Mouse (Mus musculus) urinary bladder, postnatal 10 days (tissue): ENCODE measurements around the gene Hist1h3e.
"Not testable (repeated sequence)": the region's sequence is repeated elsewhere in the genome, so short reads cannot be mapped to it uniquely, and the experiment has no call there.

ENCODE experiments used
- DNase-seq: peaks from one replicate; pipeline ENCODE4 v3.0.0; 2022; ENCODE audit warnings: low spot score

Hist1h3e gene

DNA sequence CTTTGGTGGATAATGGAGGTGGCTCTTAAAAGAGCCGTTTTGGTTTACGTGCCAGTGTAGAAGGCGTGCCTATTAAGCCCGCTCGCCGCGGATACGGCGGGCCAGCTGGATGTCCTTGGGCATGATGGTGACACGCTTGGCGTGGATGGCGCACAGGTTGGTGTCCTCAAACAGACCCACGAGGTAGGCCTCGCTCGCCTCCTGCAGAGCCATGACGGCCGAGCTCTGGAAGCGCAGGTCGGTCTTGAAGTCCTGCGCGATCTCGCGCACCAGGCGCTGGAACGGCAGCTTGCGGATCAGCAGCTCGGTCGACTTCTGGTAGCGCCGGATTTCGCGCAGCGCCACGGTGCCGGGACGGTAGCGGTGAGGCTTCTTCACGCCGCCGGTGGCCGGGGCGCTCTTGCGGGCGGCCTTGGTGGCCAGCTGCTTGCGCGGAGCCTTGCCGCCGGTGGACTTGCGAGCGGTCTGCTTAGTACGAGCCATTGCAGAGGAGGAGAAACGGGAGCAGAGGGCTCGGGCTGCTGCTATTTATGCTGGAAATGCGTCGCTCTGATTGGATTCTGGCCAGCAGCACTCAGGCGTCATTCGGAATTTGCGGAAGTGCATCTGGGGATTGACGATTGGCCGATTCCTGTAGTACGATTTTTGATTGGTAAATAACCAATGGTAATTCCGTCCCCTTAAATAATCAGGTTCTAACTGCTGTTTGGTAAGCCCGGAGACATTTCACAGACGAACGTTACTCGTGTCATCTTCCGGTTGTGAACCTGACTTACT is at the start of gene Hist1h3e:
Gene Hist1h3e, minus strand, starts transcription at position 487 of the 777 bp plus-strand sequence.
- peak; percentile 64 for DNase-seq

DNA sequence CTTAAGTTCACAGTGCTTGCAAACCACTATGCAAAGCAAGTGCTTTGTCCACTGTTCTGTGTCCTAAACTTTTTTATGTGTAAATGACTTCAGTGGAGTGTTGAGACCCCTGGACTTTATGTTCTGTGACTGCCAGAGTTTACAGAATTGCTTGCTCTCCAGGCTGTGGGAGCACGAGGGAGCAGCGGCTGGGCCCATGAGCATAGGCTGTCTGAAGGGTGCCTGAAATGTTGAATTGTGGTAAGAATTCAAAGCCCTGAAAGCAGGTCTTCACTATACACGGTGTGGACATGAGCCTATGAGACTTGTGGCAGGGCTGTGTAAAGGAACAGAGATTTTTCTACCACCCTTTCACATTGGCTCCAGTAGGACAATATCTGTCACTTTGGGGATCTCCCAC is 49.5 kb upstream of the Hist1h3e start:
- DNase-seq = no peak

DNA sequence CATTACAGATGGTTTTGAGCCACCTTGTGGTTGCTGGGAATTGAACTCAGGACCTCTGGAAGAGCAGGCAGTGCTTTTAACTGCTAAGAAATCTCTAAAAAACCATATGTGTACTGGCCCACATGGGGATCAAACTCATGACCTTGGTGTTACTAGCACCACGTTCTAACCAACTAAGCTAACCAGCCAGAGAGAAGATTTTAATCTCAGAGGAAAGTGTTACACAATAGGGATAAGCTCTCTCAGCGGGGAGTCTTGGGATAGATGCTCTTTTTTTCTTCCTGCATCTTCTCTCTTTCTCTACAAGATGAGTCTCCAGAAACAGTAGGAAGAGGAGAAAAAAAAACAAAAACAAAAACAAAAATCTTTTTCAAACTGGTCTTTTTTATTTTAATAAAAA is 48.2 kb upstream of the Hist1h3e start:
- no peak for DNase-seq

DNA sequence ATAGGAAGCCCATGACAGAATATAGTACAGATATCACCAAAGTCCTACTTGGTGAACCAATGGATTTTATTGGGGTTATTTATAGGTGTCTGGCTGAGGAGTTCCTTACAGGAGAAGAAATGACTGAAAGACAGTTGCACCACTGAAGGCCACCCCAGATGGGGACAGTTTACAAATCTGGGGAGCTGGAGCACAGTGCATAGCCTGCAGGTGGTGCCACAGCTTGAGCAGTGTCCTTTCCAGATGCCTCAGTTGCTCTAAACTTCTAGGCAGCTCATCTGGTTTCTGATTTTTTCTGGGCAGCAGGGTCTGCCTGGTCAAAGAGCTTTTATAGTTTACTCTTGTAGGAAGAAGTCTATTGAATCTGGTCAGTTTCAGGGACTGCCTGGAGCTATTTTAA is 47.7 kb upstream of the Hist1h3e start:
- DNase-seq = no peak

DNA sequence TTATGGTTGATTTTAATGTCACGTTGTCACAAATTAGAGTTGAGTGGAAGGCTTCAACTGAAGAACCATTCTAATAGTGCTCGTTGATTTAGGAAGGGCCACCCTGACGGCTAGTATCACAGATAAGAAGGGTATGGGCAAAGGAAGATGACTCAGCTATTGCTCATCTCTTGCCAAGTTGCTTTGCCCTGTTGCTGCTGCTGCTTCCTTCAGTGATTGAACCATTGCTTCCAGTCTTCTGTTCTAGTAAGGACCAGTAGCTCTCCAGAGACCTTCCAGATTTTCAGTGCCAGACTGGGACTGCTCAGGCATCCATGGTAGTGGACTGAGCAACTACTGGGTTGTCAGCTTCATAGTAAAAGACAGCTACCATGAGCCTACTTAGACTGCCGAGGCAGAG is 47.0 kb upstream of the Hist1h3e start:
- DNase-seq = no peak

DNA sequence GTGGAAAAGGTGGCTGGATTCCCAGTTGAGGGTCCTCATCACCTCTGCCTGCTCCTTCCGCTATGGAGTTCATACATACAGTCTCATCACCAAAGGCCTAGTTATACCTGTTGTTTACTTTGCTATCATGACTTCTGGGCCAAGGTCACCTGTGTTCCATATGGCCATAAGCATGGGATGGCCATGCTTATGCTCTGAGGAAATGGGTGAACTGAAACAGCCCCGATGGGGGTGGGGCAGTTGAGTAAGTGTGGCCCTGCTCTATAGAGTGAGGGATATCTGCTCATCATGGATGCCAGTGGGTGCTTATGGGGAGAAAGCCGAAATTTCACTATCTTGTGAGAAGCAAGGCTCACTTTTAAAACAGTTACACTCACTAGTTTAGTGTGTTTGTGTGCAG is 42.9 kb upstream of the Hist1h3e start:
- DNase-seq = no peak

DNA sequence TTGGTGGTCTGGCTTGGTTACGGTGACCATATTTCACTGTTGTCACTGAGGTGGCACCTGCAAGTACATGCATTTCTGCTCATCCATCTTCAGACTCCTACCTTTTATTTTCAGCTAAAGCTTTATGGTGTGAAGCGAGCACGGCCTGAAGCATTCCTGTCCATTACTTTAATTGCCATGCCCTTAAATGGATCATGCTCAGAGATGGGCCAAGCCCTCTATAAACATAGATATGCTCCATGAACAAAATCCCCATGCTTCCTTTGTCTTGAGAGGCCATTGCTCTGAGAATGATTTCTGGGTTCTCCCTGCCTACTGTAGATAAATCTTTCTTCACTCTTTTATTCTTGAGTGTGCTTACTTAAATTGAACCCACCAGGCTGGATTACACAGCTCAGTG is 42.3 kb upstream of the Hist1h3e start:
- DNase-seq = no peak

DNA sequence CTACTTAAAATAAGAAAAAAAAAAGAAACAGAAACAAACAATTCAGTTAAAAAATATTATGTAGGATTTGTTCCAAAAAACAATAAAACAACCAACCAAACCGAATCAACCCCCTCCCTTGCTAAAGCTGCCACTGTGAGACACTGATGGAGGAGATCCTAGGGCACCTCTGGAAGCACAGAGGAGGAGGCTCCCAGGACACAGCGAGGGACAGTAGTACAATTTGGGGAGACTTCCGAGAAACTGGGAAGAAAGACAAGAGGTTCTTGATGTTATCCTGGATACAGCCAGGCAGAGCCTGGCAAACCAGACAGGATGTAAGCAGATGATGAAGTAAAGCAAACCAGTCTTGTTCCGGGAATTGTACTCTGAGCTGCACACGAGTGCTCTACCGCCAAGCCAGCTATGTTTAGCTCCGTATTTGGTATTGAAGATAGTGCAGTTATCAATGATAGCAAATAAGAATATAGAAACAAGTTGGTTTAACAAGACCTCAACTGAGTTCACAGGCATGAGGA is 41.1 kb upstream of the Hist1h3e start:
- DNase-seq = no peak

DNA sequence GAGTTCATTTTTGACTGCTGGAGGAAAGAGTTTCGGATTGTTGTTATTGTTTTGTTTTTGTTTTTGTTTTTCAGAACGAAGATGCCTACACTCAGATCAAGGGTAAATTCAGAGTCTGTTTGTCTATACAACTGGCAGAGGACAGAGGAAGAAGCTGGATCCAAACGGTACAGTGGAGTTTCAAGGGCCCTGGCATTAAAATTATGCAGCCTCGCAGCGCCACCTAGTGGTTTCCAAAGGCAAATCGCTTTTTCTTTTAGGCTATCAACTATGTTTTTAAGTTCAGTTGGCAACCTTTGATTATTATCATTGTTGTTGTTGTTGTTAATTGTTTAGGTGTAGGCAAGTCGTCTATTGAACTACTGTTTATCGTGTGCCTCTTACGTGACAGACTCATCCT is 35.8 kb upstream of the Hist1h3e start:
- peak; percentile 40 for DNase-seq

DNA sequence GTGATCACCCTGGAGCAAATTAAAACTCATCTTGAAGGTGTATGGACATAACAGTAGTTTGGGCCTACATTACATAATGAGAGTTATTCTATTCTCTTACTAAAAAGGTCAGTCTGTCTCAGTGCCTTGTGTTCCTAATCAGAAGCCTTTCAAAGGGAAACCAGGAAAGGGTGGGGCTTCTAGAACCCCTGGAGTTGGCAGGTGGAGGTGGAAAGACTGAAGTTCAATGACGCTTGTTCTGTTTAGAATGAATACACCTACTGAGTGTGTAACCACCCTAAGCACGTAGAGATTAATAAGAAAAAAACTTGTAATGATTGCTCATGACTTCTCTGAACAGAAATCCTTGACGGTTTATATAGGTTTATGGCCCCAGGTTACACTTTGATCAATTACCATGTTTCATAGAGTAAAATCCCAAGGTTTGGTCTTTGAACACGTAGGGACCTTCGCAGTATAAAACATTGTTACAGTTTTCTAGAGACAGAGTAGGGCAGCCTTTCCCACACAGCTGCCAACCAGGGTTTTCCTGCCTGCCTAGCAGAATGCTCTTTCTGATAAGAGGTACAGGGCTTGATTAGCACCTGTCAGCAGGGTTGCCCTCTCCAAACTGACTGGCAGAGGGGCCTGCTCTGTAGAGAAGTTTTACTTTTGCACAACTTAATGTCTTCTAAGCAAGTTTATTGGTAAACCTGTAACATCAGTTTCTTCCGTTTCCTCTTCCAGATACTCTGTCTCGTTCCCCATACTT is 33.6 kb upstream of the Hist1h3e start:
- no peak for DNase-seq

DNA sequence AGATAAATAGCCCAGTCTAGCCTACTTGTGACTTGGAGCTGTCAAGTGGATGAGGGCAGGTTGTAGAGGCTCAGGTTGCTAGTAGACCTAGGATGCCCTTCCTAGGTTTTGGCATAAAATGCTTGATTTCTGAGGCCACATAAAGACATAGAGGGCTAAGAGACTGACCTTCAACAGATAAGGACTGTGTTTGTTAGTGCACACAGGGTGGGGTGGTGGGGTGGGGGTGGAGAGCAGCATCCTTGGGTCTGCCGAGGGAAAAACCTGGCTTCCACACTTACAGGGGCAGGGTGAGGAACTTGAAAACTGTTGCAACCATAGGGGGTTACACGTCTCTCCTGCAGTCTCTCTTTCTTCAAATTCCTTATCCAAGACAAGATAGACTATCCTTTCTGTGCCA is 33.0 kb upstream of the Hist1h3e start:
- DNase-seq = no peak

DNA sequence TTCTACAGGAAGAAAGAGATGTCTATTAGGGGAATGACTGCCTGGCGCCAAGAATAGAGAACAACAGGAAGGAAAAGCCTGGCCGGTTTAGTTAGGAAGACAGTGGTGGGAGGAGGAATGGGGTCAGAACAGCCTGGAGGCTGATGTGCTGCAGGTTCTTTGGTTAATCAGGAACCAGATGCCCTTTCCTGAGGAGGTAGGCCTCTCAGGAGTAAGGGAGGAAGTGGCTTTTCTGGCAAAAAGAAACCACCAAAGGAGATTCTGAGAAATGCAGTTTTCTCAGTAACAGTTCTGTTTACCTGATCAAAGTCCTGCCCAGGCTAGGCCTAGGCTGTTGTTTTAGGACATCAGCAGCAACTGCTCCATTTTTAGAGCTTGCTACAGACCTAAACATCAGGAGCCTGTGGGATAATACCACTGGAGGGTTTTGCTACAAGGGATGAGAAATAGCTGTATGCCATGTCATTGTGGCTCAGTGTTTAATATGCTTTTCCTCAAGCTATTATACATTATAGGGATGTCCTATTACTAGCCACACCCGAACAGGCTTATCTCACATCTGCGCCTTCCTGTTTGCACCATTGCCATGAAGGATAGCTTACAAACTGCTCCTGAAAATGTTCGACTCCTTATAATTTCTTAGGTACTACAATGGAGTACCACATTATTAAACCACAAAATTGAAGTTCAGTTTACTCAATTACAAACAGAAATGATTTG is 31.0 kb upstream of the Hist1h3e start:
- no peak for DNase-seq

DNA sequence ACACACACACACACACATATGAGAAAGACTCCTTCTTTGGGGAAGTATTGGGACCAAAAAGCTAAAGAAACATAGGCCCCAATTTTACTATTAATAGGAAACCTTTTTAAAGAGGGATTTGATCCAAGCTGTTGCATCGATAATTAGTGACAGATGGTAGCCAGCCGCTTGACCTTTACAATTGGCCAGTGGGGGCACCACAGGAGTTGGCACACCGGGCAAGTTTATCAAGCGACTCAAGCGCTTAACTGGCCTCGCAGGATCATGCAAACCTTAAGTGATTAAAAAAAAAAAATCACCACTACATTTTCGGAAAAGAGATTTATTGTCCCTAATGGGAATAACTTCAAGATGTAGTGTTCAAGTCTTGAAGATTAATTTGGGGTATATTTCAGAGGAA is 30.4 kb upstream of the Hist1h3e start:
- no peak for DNase-seq

DNA sequence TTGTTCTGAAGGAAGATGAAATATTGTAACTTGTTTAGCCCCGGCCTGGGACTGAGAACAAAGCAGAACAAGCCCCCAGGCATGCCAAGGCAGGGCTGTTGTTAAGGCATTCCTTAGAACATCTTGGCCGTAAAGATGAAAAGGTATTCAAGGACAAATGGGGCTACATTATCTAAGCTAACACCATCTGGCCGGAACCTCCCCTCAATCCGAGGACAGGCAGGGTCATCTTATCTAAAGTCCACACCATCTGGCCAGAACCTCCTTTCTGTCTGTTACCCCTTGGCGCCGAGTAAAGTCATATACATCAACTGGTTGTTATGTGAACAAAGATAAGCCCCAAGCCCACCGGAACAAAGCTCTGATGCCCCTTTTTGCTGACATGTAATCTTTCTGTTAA is 29.7 kb upstream of the Hist1h3e start:
- DNase-seq = not testable (repeated sequence)

DNA sequence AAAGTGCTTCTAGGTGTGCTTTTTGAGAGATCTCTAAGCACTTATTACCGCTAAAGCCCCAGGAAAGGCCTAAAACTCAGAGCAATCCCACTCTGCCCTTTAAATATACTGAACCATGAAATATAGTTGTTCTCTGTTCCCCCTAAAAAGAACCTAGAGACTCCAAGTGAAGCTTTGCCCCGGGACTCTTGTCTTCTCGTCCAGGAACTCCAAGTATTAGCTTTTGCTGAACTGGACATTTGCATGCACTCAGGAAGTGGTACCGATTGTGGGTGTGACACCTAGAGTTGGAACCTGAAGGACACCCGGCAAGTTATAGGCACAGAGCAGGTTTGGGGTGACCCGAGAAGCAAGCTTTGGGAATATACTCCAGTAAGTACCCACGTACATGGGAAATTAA is 29.0 kb upstream of the Hist1h3e start:
- no peak for DNase-seq

DNA sequence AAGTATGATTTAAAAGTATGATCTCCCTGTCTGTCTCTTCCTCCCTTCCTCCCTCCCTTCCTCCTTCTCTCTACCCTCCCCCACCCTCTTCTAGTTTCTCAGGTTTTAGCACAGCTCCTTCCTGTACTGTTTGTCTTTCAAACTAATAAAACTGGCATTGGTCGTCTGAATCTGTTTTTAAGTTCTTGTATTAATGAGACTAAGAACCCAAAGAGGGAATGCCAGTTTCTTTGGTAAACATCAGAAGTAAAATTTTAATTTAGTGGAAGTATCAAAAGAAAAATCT is 24.7 kb upstream of the Hist1h3e start:
- no peak for DNase-seq

DNA sequence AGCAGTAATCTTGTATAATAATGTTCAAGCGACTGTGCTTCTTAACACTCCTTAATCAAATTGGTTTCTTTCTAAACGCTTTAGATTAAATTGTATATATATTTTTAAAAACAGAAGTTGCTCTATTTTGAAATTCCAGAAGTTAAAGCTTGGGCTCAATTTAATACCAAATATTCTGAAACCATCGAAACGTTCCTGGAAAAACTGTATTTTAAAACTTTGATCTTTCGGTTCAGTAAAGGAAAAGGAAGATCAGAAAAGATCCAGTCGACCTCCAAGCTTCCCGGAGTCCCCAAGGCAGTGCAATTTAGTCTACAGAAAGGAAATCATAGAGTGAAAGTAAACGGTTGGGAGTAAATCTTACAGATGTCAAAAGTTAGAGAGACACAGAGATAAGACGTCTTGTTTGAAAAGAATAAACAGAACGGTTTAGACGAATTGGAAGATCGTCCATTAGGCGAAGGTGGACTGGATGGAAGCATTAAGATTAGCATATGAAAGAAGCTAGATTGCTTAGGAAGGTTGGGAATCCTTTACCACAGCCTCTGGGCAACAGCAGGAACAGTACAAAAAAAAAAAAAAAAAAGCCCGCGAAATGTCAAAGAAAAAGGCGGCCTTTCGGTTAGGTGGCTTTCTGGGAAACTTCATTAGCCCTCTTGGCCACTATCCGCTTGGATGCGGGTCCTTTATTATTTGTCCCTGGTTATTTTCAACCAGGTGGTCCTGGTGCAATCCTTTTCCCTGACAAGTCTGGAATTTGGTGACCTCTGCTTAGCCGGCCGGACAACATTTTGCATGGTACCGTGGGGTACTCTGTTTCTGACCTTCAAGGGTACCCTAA is 24.1 kb upstream of the Hist1h3e start:
- DNase-seq = no peak

DNA sequence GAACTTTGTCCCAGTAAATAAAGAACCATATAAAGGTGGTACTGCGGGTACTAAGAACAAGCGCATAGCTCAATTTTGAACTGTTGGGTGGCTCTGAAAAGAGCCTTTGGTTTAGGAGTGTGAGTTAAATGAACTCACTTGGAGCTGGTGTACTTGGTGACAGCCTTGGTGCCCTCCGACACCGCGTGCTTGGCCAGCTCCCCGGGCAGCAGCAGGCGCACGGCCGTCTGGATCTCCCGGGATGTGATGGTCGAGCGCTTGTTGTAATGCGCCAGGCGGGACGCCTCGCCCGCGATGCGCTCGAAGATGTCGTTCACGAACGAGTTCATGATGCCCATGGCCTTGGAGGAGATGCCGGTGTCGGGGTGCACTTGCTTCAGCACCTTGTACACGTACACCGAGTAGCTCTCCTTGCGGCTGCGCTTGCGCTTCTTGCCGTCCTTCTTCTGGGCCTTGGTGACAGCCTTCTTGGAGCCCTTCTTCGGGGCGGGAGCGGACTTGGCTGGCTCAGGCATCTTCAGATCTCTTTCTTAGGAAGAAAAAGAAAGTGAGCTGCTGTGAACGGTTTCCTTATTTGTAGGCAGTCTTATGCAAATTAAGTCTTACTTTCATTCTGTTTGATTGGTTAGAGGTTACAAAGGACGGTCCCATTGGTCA is 23.4 kb upstream of the Hist1h3e start:
- DNase-seq = not testable (repeated sequence)

DNA sequence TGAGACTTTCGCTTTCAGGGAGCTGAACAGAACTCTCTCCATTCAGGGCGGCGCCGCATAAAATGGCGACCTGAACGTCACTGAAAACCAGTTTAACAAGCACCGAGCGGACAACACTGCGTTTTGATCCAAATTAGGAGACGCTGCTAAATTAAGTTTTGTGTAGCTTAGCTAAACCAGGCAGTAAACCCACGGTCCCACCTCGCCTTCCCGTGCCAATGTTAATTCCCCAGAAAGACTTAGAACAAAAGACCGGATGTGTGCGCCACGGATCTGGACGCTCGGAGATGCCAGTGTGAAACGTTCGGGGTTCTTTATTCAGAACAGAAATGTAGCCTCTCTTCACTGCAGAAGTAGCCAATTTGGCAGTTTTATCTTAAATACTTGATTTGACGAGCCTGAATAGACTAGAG is 22.9 kb upstream of the Hist1h3e start:
- DNase-seq = peak; percentile 20

DNA sequence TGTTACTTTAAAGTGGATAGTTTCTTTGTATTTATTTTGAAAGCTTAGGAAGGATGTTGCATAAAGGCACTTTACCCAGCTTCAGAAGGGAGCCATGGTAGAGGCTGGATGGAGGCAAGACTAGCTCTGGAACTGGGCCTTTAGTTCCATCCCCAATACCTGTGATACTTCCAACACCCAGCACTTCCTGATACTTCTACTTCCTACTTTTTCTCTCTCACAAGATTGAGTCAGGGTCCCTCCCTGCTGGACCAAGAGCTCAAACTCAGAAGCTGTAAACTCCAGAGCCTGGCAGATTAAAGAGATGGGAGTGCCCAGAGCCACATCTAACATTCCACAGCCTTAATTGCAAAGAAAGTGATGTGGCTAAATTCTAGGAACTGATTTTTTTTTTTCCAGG is 22.2 kb upstream of the Hist1h3e start:
- DNase-seq = no peak

DNA sequence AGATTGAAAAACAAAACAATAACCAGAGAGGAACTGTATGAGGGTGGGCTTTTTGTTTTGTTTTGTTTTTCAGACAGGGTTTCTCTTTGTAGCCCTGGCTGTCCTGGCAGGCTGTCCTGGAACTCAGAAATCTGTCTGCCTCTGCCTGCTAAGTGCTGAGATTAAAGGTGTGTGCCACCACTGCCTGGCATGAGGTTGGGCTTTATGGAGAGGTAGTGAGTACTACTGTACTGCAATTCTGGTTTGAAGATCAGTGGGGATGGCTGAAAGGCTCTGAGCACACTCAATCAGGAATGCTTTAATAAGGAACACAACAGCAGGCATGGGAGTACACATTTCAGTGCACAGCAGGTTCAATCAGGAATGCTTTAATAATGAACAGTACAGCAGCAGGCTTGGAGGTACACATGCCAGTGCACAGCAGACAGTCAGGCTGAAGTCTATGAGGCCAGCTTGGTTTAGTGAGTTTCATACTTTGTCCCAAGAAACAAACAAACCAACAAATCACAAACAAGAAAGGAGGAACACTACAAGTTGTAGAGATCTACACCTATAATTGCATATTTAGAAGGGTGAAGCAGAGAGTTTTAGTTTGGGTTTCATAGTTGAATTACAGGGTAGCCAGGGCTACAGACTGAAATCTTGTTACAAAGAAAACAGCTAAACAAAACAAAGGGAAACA is 21.4 kb upstream of the Hist1h3e start:
- DNase-seq = no peak
